Mouse (Mus musculus): ENCODE measurements around the gene Fam13c.

DNA sequence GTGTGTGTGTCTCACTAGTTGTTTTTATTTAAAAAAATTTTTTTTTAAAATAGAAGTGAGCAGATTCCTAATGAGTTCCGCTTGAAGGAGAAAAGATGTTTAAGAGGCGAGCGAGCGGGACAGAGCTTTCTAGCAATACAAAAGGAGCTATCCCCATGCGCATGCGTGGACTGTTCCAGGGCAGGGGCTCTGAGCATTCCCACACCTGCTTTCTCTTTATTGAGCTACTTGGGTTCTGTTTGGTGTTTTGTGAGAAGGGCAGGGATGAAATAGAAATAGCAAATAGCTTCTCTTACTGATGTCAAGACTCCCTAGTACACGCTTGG lies 45.0 kb downstream of the Fam13c start:
- TF ChIP-seq POLR2A (IDR thresholded peaks at IDR 0.05; ENCODE audit: low read depth, low read length) (no peak), CTCF (IDR thresholded peaks at IDR 0.05; ENCODE audit: extremely low read depth, insufficient read depth, insufficient read length, insufficient replicate concordance) (no peak)
